Mouse (Mus musculus) neural tube, embryonic 12.5 days (tissue): ENCODE data around the gene Comt. TPM values are rescaled to one million over a fixed set of nuclear protein-coding genes. Genes with fewer than 3 reads are reported as not detected.
A peak's percentile ranks its signal among the peaks of the same experiment; 100 is the strongest.

ENCODE experiments used
- ATAC-seq: fragments of 200-750 bp; cut with Nextera tagmentation; 2 replicates; pipeline ENCODE4 v1.8.0; 2017; ENCODE audit warnings: low read depth, mild to moderate bottlenecking, moderate TSS enrichment, moderate library complexity; ENCODE audit not compliant: low FRiP score
- H3K27ac ChIP-seq: fragments of 300-500 bp; sonication (generic); 2 replicates; pipeline ENCODE4 v1.5.1; 2016
- H3K27me3 ChIP-seq: fragments of 300-500 bp; sonication (generic); replicated peaks from 2 replicates; pipeline ENCODE4 v1.6.1; 2016; ENCODE audit warnings: mild to moderate bottlenecking
- H3K36me3 ChIP-seq: fragments of 300-500 bp; sonication (generic); 2 replicates; pipeline ENCODE4 v1.6.1; 2016; ENCODE audit warnings: mild to moderate bottlenecking
- H3K4me1 ChIP-seq: fragments of 300-500 bp; sonication (generic); 2 replicates; pipeline ENCODE4 v1.6.1; 2016
- H3K4me2 ChIP-seq: fragments of 300-500 bp; sonication (generic); replicated peaks from 2 replicates; pipeline ENCODE4 v1.6.1; 2016; ENCODE audit warnings: mild to moderate bottlenecking
- H3K4me3 ChIP-seq: fragments of 300-500 bp; sonication (generic); 2 replicates; pipeline ENCODE4 v1.5.1; 2016
- H3K9ac ChIP-seq: fragments of 300-500 bp; sonication (generic); 2 replicates; pipeline ENCODE4 v1.6.1; 2016; ENCODE audit warnings: mild to moderate bottlenecking
- H3K9me3 ChIP-seq: fragments of 300-500 bp; sonication (generic); 2 replicates; pipeline ENCODE4 v1.6.1; 2016; ENCODE audit warnings: mild to moderate bottlenecking
- WGBS: fragments of 180-500 bp; shearing (Covaris S2); methylation state at CpG from one replicate; pipeline ENCODE4 v1.1.7; 2016; 5-methylcytosine and 5-hydroxymethylcytosine counted together
- polyA plus RNA-seq: library from polyadenylated mRNA; unstranded; fragments of >200 nt; fragmentation: Nextera tagmentation; extraction: Ambion mirVana; gene quantifications from 2 replicates; pipeline ENCODE4 v1.2.1, GENCODE M21; 2016

Gene Comt
- polyA plus RNA-seq, 1 experiment from 2014 or later: 68.6 TPM

DNA sequence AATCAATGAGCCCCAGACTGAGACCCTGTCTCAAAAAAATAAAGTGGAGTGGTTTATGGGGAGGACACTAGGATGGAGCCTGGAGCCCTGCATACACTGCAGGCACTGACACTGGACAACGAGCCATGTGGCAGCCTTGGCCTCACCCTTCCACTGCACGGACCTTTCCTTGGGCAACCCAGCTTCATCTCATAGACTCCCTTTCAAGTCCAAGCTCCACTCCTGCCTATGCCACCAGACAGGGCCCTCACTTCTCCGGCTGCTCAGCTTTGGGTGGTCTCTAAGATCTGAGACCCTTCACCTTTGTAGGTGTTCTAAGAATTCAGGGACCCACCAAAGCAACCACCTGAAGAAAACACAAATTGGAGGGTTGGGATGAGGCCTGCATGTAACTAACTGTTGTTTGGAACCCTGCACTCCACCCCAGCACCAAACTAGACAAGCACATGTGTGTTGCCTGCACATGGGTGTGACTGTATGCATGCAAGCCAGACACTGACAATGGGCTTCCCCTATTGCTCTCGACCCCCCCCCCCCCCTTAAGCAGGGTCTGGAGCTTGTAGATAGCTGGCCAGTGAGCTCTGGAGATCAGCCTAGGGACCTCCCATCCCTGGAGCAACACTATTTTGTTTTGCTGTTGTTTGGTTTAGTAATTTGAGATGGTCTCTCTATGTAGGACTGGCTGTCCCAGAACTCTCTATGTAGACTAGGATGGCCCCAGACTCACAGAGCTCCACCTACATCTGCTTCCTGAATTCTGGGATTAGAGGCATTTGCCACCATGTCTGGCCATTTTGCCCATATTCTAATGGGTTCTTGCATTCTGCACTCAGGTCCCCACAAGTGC lies 7.7 kb downstream of the Comt start:
- no peaks in the 10 kb centered on the region for H3K27me3 ChIP-seq
- H3K9me3 ChIP-seq: no peaks in the 10 kb centered on the region
- H3K4me2 ChIP-seq: no peak overlapping the region
- peaks cover 11% of the 10 kb centered on the region; the same call in 1 of the 2 replicates for H3K4me1 ChIP-seq
- 89% methylated on average over 4 of the region's 4 CpGs for WGBS
- no peak overlapping the region for H3K27ac ChIP-seq
- no peak overlapping the region for H3K4me3 ChIP-seq
- ATAC-seq: no peak
- no peak overlapping the region for H3K9ac ChIP-seq
- peaks cover 17% of the 10 kb centered on the region for H3K36me3 ChIP-seq

DNA sequence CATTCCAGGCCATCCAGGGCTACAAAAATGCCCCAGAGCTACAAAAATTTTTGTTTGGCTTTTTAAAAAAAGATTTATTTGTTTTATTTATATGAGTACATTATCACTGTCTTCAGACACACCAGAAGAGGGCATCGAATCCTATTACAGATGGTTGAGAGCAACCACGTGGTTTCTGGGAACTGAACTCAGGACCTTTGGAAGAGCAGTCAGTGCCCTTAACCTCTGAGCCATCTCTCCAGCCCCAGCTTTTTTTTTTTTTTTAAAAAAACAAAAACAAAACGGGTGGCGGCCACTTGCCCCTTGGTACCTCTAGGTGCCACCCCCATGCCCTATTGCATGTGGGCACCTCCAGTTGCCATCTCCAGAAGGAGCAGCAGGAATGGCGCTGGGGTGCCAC lies 9.2 kb downstream of the Comt start:
- WGBS: 93% methylated on average over 5 of the region's 5 CpGs
- H3K9me3 ChIP-seq: no peaks in the 10 kb centered on the region
- peaks cover 11% of the 10 kb centered on the region; the same call in 1 of the 2 replicates for H3K4me1 ChIP-seq
- ATAC-seq: no peak
- H3K9ac ChIP-seq: no peak overlapping the region
- no peak overlapping the region for H3K4me3 ChIP-seq
- H3K4me2 ChIP-seq: no peak overlapping the region
- peaks cover 20% of the 10 kb centered on the region for H3K36me3 ChIP-seq
- H3K27me3 ChIP-seq: no peaks in the 10 kb centered on the region
- no peak overlapping the region for H3K27ac ChIP-seq

DNA sequence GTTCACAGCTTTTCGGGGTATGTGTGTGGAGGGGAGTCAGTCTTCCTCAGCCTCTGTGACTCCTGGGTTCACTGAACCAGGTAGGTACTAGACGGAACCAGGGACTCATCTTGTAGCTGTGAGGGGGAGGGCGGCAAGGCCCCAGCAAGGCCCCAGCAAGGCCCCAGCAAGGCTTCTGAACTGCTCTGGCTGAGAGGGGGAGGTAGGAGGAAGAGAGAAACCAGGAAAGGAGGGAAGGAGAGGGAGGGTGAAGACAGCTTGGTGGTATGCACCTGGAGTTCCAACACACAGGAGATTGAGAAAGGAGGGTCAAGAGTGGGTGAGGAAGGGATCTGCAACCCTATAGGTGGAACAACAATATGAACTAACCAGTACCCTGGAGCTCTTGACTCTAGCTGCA lies 9.8 kb downstream of the Comt start:
- no peak for ATAC-seq
- peaks cover 13% of the 10 kb centered on the region; the same call in 1 of the 2 replicates for H3K4me1 ChIP-seq
- no peak overlapping the region for H3K4me2 ChIP-seq
- no peak overlapping the region for H3K9ac ChIP-seq
- no peak overlapping the region for H3K4me3 ChIP-seq
- 0 out of 2 replicates have a peak overlapping the region, but pooled peaks have one; percentile 5 for H3K27ac ChIP-seq
- no peaks in the 10 kb centered on the region for H3K9me3 ChIP-seq
- WGBS: 89% methylated on average over 3 of the region's 3 CpGs
- no peaks in the 10 kb centered on the region for H3K27me3 ChIP-seq
- peaks cover 18% of the 10 kb centered on the region for H3K36me3 ChIP-seq

DNA sequence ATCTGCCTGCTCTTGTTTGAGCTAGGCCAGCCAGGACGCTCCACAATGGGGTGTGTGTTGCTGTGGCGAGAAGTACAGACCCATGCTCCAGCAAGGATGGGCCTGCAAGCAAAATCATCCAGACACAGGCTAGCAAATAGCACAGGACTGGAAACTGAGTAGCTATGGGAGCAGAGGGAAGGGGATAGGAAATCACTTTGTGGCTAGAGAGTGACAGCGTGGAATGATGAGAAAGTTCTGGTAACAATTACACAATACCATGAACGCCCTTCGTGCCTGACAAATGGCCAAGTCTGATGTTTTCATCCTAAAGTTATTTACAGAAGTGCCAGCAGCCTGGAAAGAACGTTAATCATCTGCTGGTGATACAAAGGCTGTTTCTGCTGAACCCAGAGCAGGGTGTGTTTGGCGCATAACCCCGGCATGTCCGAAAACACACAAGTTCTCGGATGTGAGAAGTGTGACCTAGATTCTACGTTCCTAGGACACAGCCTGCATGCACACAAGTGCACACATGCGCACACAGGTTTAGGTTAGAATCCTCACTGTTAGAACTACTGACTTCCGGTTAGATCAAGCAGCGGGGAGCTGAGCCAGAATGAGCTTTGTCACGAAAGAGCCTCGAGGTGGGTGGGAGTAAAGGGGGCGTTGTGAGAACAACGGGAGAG lies 10.4 kb downstream of the Comt start:
- peaks cover 18% of the 10 kb centered on the region; the same call in 1 of the 2 replicates for H3K4me1 ChIP-seq
- no peak overlapping the region for H3K4me3 ChIP-seq
- H3K9ac ChIP-seq: no peak overlapping the region
- no peak overlapping the region for H3K4me2 ChIP-seq
- H3K9me3 ChIP-seq: no peaks in the 10 kb centered on the region
- H3K36me3 ChIP-seq: peaks cover 14% of the 10 kb centered on the region
- H3K27ac ChIP-seq: 0 out of 2 replicates have a peak overlapping the region, but pooled peaks have one; percentile 46
- WGBS: 75% methylated on average over 18 of the region's 18 CpGs
- no peak for ATAC-seq
- no peaks in the 10 kb centered on the region for H3K27me3 ChIP-seq

DNA sequence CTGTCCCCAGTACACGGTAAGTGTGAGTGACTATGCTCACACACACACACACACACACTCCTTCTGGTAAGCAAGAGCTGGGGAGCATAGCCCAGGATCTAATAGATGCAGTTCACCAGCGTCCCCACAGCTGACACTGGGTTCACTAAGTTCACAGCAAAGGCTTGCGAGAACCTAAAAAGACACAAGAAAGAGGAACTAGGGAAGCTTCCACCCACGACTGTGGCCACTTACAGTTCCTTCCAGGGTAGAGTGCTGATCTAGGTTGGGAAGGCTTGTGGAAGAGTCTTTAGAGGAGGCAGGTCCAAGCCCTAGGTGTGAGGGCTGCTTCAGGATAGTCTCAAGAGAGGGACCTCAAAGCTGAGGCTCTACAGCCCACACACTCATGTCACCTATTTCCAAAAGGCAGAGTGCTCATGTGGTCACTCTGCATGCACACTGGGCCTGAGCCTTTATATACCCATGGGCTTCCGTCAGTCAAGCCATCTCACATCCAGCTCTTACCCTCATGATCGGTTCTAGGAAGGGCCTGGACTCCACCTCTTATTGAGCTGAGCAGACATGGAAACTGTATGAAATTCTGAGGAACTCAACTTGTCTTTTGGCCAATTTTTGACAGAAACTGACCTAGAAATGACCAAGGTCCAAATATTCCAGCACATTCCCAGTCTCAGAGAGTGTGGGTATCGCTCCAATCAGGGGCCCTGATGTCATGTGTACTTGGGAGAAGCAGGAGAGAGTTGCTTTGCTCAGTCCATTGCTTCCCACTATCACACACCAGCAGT lies 13.4 kb downstream of the Comt start:
- no peak overlapping the region for H3K4me2 ChIP-seq
- H3K27ac ChIP-seq: no peak overlapping the region
- peaks cover 27% of the 10 kb centered on the region for H3K4me1 ChIP-seq
- ATAC-seq: no peak
- no peaks in the 10 kb centered on the region for H3K9me3 ChIP-seq
- H3K9ac ChIP-seq: no peak overlapping the region
- 90% methylated on average over 7 of the region's 7 CpGs for WGBS
- H3K4me3 ChIP-seq: no peak overlapping the region
- no peaks in the 10 kb centered on the region for H3K27me3 ChIP-seq
- H3K36me3 ChIP-seq: peaks cover 29% of the 10 kb centered on the region

DNA sequence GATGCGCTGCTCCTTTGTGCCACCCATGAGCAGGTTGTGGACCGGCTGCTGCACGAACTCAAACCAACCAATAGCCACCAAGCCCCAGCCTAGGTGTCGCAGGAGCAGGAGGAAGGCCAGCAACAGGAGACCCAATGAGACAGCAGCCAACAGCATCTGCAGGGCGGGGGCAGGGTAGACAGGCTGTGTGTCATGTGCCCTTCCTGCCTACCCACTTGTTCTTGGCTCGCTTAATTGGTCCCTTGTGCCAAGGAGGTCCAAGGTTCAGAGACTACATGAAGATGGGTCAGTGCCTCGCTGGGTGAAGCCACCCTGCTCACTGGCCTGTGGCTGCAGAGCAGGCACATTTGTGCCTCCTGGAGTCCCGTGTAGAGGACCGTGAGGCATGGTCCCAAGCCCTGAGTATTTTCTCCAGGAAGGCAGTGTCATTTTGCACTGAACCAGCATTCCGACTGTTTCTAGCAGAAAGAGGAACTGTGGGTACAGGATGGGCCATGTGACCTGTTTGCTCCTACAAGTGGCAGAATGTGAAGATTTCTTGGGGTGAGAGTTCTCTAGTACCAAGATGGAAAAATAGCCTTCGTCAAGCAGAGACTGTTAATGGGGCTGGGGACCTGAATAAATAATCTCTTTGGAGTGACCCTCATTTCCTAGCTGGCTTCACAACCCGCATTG lies 14.7 kb downstream of the Comt start:
- 88% methylated on average over 12 of the region's 12 CpGs for WGBS
- Histone ChIP-seq H3K36me3 (peaks cover 34% of the 10 kb centered on the region), H3K4me2 (no peak overlapping the region), H3K27ac (no peak overlapping the region), H3K9ac (no peak overlapping the region), H3K9me3 (no peaks in the 10 kb centered on the region), H3K4me3 (no peak overlapping the region), H3K27me3 (no peaks in the 10 kb centered on the region), H3K4me1 (peaks cover 27% of the 10 kb centered on the region)
- ATAC-seq: no peak

DNA sequence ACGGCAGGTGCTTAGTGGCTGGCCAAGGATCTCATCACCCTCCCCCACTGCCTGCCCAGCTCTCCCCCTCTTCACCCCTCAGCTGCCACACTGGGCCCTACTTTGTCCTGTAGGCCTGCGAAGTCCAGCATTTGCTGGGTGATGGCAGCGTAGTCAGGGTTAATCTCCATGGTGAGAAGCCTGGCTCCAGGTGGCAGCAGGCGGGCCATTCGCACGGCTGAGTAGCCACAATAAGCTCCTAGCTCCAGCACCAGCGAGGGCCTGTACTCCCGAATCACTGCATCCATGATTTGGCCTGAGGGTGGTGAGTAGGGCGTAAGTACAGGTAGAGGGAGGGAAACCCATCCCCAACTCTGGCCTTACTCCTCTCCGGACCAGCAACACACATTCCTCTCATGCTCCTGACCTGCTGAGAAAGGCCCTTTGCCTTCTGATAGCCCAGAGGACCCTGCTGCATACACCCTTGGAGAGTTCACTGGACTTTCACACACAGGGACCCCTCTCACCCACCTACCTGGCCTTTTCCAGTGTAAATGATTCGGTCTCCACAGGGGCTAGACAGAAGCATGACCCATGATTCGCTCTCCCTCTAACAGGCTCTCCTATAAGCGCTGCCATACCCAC lies 15.5 kb downstream of the Comt start:
- H3K9me3 ChIP-seq: no peaks in the 10 kb centered on the region
- no peak overlapping the region for H3K4me3 ChIP-seq
- no peak for ATAC-seq
- no peak overlapping the region for H3K27ac ChIP-seq
- H3K27me3 ChIP-seq: no peaks in the 10 kb centered on the region
- peak overlapping the region; percentile 14; the same call in 1 of the 2 replicates for H3K9ac ChIP-seq
- peaks cover 19% of the 10 kb centered on the region for H3K4me1 ChIP-seq
- WGBS: 70% methylated on average over 13 of the region's 13 CpGs
- no peak overlapping the region for H3K4me2 ChIP-seq
- H3K36me3 ChIP-seq: peaks cover 39% of the 10 kb centered on the region

DNA sequence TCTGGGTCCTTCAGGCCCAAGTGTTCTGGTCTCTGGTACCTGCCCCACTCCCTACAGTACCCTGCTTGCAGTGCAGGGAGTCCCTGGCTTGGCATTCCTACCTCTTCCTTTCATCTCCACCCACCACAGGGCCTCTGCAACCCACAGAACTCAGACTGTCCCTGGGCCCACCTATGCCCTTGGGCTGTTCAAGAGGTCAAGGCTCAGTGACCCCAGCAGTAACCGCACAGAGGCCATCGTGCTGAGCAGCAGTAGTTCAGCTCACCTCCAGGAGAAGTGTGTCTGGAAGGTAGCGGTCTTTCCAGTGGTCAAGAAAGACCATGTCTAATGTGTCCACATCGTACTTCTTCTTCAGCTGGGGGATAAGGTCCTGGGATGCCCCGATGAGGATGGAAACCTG lies 16.2 kb downstream of the Comt start:
- no peak overlapping the region for H3K4me3 ChIP-seq
- no peak for ATAC-seq
- H3K9ac ChIP-seq: no peak overlapping the region
- no peak overlapping the region for H3K4me2 ChIP-seq
- peaks cover 45% of the 10 kb centered on the region for H3K36me3 ChIP-seq
- no peak overlapping the region for H3K27ac ChIP-seq
- no peaks in the 10 kb centered on the region for H3K27me3 ChIP-seq
- 89% methylated on average over 5 of the region's 5 CpGs for WGBS
- peaks cover 16% of the 10 kb centered on the region for H3K4me1 ChIP-seq
- no peaks in the 10 kb centered on the region for H3K9me3 ChIP-seq

DNA sequence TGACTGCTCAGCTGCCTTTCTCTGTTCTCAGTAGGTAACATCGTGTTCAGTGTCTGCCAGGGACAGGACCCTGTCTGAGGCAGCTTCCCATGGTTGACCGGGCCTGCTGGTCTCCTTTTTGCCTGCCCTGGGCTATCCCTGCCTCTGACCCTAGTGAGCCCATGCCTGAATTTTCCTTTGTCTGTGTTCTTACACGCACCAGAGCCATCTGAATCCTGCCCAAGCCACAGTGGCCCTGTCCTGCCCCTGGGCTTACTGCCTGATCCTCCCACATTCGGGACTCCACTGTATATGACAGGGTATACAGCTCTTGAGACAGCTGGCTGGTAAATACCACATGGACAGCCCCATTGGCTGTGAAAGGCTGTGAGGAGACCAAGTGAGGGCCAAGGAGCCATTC lies 16.9 kb downstream of the Comt start:
- ATAC-seq: peak; percentile 14; the same call in 1 of the 2 replicates
- Histone ChIP-seq H3K4me1 (peaks cover 16% of the 10 kb centered on the region), H3K9ac (no peak overlapping the region), H3K27me3 (no peaks in the 10 kb centered on the region), H3K9me3 (no peaks in the 10 kb centered on the region), H3K4me3 (no peak overlapping the region), H3K36me3 (peaks cover 52% of the 10 kb centered on the region), H3K27ac (no peak overlapping the region), H3K4me2 (no peak overlapping the region)
- WGBS: 78% methylated on average over 4 of the region's 4 CpGs

DNA sequence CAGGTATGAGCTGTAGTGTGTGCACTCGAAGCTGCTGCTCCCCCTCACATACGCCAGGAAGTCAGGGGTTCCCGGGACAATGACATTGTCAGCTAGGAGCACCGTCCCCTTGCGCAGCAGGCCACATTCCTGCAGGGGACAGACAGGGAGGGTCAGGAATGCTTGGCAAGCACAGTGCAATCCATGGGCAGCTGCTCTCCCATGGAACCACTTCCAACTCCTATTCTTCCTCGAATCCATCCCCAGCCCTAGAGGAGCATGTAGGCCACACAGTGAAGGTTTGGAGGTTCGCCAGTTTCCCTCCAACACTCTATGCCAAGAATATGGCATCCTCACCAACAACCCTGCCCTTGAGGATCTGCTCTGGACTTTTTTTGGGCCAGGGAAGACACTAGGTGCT lies 18.7 kb downstream of the Comt start:
- no peak for ATAC-seq
- H3K4me1 ChIP-seq: peaks cover 16% of the 10 kb centered on the region
- no peaks in the 10 kb centered on the region for H3K9me3 ChIP-seq
- H3K9ac ChIP-seq: no peak overlapping the region
- 82% methylated on average over 7 of the region's 7 CpGs for WGBS
- no peak overlapping the region for H3K4me2 ChIP-seq
- peaks cover 66% of the 10 kb centered on the region for H3K36me3 ChIP-seq
- no peaks in the 10 kb centered on the region for H3K27me3 ChIP-seq
- no peak overlapping the region for H3K4me3 ChIP-seq
- H3K27ac ChIP-seq: no peak overlapping the region

DNA sequence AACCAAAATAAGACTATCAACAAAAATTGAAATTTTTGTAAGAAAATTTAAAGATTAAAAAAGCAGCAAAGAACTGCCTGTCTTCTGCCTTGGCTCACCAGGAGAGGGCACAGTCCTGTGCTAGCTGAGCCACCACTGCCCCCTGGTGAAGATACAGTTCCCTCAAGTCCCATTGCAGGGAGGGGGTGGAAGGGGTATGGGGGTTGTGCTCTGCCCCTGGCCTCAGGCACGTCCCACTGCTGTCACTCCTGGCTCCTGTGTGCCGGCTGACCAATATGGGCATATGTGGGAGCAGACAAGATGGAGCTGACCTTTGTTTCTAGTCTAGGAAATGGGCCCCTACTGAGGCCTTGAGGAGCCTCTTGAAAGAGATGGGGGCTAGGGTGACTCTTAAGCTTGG lies 20.4 kb downstream of the Comt start:
- H3K4me3 ChIP-seq: no peak overlapping the region
- WGBS: 18% methylated on average over 2 of the region's 2 CpGs
- H3K4me1 ChIP-seq: peaks cover 17% of the 10 kb centered on the region
- no peaks in the 10 kb centered on the region for H3K27me3 ChIP-seq
- no peak overlapping the region for H3K9ac ChIP-seq
- H3K4me2 ChIP-seq: no peak overlapping the region
- ATAC-seq: no peak; the same call in 1 of the 2 replicates
- H3K36me3 ChIP-seq: peaks cover 78% of the 10 kb centered on the region
- no peaks in the 10 kb centered on the region for H3K9me3 ChIP-seq
- H3K27ac ChIP-seq: peak overlapping the region; percentile 20; the same call in 1 of the 2 replicates
